Mouse (Mus musculus): Measurements from ENCODE around the gene G430095P16Rik.

Gene G430095P16Rik

GRCm38 (mm10) chr8:84702963-84703465, 19.8 kb upstream of the G430095P16Rik start:
- no peak for DNase-seq (ENCODE audit: low read depth, low spot score)

- no peak for DNase-seq (ENCODE audit: low read depth, low spot score)
These were observed 19.1 kb upstream of the G430095P16Rik start for GRCm38 (mm10) chr8:84703466-84704249.

- DNase-seq (ENCODE audit: low read depth, low spot score), result peak; percentile 86
These were observed 18.5 kb upstream of the G430095P16Rik start for GRCm38 (mm10) chr8:84704356-84704755.

- DNase-seq (ENCODE audit: low read depth, low spot score), result no peak
These were observed 17.7 kb upstream of the G430095P16Rik start for GRCm38 (mm10) chr8:84704867-84705831.

- DNase-seq (ENCODE audit: low read depth, low spot score), result no peak
These were observed 16.8 kb upstream of the G430095P16Rik start for GRCm38 (mm10) chr8:84705960-84706359.

GRCm38 (mm10) chr8:84706610-84707266, 16.1 kb upstream of the G430095P16Rik start:
- no peak for DNase-seq (ENCODE audit: low read depth, low spot score)

GRCm38 (mm10) chr8:84707267-84707883, 15.4 kb upstream of the G430095P16Rik start:
- no peak for DNase-seq (ENCODE audit: low read depth, low spot score)

GRCm38 (mm10) chr8:84708071-84708541, 14.7 kb upstream of the G430095P16Rik start:
- no peak for DNase-seq (ENCODE audit: low read depth, low spot score)

- peak; percentile 94 for DNase-seq (ENCODE audit: low read depth, low spot score)
These were observed 13.9 kb upstream of the G430095P16Rik start for GRCm38 (mm10) chr8:84708774-84709475.

GRCm38 (mm10) chr8:84709931-84710330, 12.9 kb upstream of the G430095P16Rik start:
- DNase-seq (ENCODE audit: low read depth, low spot score), result no peak

- no peak for DNase-seq (ENCODE audit: low read depth, low spot score)
These were observed 11.5 kb upstream of the G430095P16Rik start for GRCm38 (mm10) chr8:84711312-84711711.

GRCm38 (mm10) chr8:84711933-84712758, 10.7 kb upstream of the G430095P16Rik start:
- DNase-seq (ENCODE audit: low read depth, low spot score), result peak; percentile 93

GRCm38 (mm10) chr8:84712759-84713120, 10.1 kb upstream of the G430095P16Rik start:
- no peak for DNase-seq (ENCODE audit: low read depth, low spot score)

- DNase-seq (ENCODE audit: low read depth, low spot score), result no peak
These were observed 9.4 kb upstream of the G430095P16Rik start for GRCm38 (mm10) chr8:84713381-84713780.

GRCm38 (mm10) chr8:84714161-84714560, 8.6 kb upstream of the G430095P16Rik start:
- no peak for DNase-seq (ENCODE audit: low read depth, low spot score)

- no peak for DNase-seq (ENCODE audit: low read depth, low spot score)
These were observed 6.8 kb upstream of the G430095P16Rik start for GRCm38 (mm10) chr8:84715893-84716468.

GRCm38 (mm10) chr8:84716790-84717189, 6.0 kb upstream of the G430095P16Rik start:
- DNase-seq (ENCODE audit: low read depth, low spot score), result no peak

- no peak for DNase-seq (ENCODE audit: low read depth, low spot score)
These were observed 4.3 kb upstream of the G430095P16Rik start for GRCm38 (mm10) chr8:84718476-84718875.
